Mouse (Mus musculus) cerebellum, adult 2 months (tissue): ENCODE data around the gene Ipcef1.

ENCODE experiments used
- CTCF ChIP-seq: fragments of 200-500 bp; IDR thresholded peaks from 2 replicates; pipeline ENCODE4 v1.5.1; 2011; ENCODE audit warnings: low read depth, mild to moderate bottlenecking, control low read depth, low read length, moderate library complexity, borderline replicate concordance; ENCODE audit not compliant: insufficient read depth
- POLR2A ChIP-seq: fragments of 200-500 bp; IDR thresholded peaks from 2 replicates; pipeline ENCODE4 v1.6.1; 2011; ENCODE audit warnings: low read length, control low read depth, borderline replicate concordance; ENCODE audit not compliant: insufficient read depth

DNA sequence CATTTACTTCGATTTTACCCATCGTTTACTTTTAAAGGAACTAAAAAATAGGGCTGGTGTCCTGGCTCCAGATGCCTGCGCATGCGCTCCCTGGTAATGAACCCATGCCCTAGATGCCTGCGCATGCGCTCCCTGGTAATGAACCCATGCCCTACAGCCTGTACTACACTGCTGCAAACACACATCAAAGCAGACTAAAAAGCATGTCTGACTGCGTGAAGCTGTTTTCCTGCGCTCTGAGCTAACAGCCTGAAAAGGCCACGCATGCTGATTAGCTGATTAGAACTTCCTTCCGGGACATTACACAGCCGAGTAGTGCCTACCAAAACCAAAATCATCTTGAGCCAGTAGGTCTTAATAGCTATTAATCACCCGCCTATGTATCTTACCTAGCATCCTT is 16.7 kb downstream of the Ipcef1 start:
- TF ChIP-seq POLR2A (no peak), CTCF (no peak)
